Mouse (Mus musculus) spleen, adult 2 months (tissue): Measurements from ENCODE around the gene Dyrk1a. TPM values are rescaled to one million over a fixed set of nuclear protein-coding genes. Genes with fewer than 3 reads are reported as not detected.

Experiments used
- DNase-seq, 2 experiments: peaks; one replicate each; pipeline versions ENCODE4 v3.0.0 to v3.0.0-alpha.2; 2012 to 2021; ENCODE audit warnings: low spot score in 2 of 2, low read depth in 1 of 2
- H3K27ac ChIP-seq: fragments of 200-500 bp; 2 replicates; pipeline ENCODE4 v1.5.1; 2012; ENCODE audit warnings: low read length, inconsistent platforms; ENCODE audit not compliant: insufficient read depth
- H3K27me3 ChIP-seq: fragments of 200-500 bp; 2 replicates; pipeline ENCODE4 v1.6.1; 2012; ENCODE audit warnings: mild to moderate bottlenecking, moderate library complexity, low read length, inconsistent platforms; ENCODE audit not compliant: control insufficient read depth, insufficient read depth
- H3K36me3 ChIP-seq: fragments of 200-500 bp; 2 replicates; pipeline ENCODE4 v1.6.1; 2012; ENCODE audit warnings: mild to moderate bottlenecking, low read length, inconsistent platforms; ENCODE audit not compliant: control insufficient read depth, insufficient read depth
- H3K4me1 ChIP-seq: fragments of 200-500 bp; 2 replicates; pipeline ENCODE4 v1.6.1; 2011; ENCODE audit warnings: inconsistent platforms; ENCODE audit not compliant: control insufficient read depth, insufficient read depth, insufficient read length
- H3K4me3 ChIP-seq: fragments of 200-500 bp; 2 replicates; pipeline ENCODE4 v1.5.1; 2011; ENCODE audit warnings: mild to moderate bottlenecking, inconsistent platforms; ENCODE audit not compliant: insufficient read depth, insufficient read length; ENCODE audit errors: extremely low read depth
- CTCF ChIP-seq: fragments of 200-500 bp; IDR thresholded peaks from 2 replicates; pipeline ENCODE4 v1.5.1; 2011; ENCODE audit warnings: mild to moderate bottlenecking, inconsistent platforms; ENCODE audit not compliant: insufficient read depth, insufficient read length, insufficient replicate concordance; ENCODE audit errors: extremely low read depth
- POLR2A ChIP-seq: fragments of 200-500 bp; IDR thresholded peaks from 2 replicates; pipeline ENCODE4 v1.6.1; 2011; ENCODE audit warnings: low read depth, low read length, inconsistent platforms
- WGBS: fragments of 180-500 bp; shearing (Covaris S2); methylation state at CpG from one replicate; pipeline ENCODE4 v1.1.7; 2018; 5-methylcytosine and 5-hydroxymethylcytosine counted together
- polyA plus RNA-seq: library from polyadenylated mRNA; depleted of rRNA; stranded (reverse); fragments of >200 nt; gene quantifications from 2 replicates; pipeline ENCODE4 v1.2.3, GENCODE M21; 2012

Dyrk1a gene
- polyA plus RNA-seq, 1 experiment: 24.7 TPM

DNA sequence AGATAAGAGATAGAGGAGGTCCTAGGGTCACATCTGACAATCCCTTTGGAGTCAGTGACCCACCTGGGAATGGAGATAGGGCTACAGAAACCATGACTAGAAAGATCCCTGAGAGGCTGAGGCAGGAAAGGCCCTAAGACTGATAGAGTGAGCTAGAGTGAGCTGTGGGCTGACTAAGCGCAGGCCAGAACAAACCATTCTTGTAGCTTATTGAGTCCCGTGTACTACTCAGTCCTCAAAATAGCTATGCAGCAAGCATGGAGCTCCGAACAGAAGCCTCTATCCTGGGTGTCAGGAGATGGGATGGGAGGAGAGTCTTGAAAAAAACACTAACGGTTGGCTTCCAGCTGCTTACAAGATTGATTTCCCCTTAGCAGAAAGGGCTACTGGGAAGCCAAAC, 38.5 kb upstream of the Dyrk1a start:
- peaks cover 8% of the 10 kb centered on the region for H3K4me1 ChIP-seq
- H3K27ac ChIP-seq: no peak overlapping the region
- no peaks in the 10 kb centered on the region for H3K27me3 ChIP-seq
- TF ChIP-seq CTCF (no peak), POLR2A (no peak)
- no peaks in the 10 kb centered on the region for H3K36me3 ChIP-seq
- WGBS: 85% methylated on average over 4 of the region's 4 CpGs
- DNase-seq: no peak
- H3K4me3 ChIP-seq: no peak overlapping the region

DNA sequence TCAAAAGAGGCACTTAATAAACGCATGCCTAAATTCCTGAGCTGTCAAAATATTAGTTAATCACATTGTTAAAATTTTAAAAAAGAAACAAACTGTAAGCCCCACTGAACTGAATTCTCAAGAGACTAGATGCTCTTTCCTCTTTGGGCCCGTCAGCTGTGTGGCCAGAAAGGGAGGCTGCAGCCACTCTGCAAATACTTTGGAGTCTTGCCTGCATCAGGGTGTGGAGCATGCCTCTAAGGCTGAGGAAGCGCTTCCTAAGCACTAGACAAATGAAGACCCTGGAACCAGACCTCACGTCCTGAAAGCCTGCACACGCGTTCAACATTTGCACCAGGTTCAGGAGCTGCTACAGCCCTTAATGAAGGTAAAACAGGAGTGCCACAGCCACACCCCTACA, 36.1 kb upstream of the Dyrk1a start:
- WGBS: 56% methylated on average over 6 of the region's 6 CpGs

DNA sequence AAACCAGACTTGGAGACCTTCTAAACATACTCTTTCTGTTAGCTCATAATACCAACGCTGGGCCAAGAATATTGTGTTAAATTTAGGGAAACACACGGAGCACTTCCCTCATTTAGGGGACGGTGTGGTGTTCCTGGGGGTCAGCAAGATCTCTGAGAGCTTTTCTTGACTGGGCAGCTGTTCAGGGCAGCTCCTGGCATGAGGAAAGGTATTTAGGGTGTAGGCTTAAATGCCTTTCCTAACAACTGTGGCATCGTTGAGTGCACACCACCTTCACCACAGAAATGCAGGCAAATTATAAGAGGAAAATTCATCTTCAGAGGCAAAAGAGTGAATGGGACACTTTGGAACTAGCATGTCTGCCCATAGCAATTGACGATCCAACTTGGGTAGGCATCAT, 34.1 kb upstream of the Dyrk1a start:
- peaks cover 9% of the 10 kb centered on the region; the same call in 1 of the 2 replicates for H3K4me1 ChIP-seq

More for the DNA sequence above, 36.1 kb upstream of the Dyrk1a start:
- H3K27me3 ChIP-seq: no peaks in the 10 kb centered on the region
- H3K4me1 ChIP-seq: peaks cover 9% of the 10 kb centered on the region; the same call in 1 of the 2 replicates
- H3K4me3 ChIP-seq: no peak overlapping the region
- H3K36me3 ChIP-seq: no peaks in the 10 kb centered on the region
- no peak for TF ChIP-seq CTCF
- TF ChIP-seq POLR2A: no peak
- H3K27ac ChIP-seq: no peak overlapping the region
- no peak for DNase-seq

DNA sequence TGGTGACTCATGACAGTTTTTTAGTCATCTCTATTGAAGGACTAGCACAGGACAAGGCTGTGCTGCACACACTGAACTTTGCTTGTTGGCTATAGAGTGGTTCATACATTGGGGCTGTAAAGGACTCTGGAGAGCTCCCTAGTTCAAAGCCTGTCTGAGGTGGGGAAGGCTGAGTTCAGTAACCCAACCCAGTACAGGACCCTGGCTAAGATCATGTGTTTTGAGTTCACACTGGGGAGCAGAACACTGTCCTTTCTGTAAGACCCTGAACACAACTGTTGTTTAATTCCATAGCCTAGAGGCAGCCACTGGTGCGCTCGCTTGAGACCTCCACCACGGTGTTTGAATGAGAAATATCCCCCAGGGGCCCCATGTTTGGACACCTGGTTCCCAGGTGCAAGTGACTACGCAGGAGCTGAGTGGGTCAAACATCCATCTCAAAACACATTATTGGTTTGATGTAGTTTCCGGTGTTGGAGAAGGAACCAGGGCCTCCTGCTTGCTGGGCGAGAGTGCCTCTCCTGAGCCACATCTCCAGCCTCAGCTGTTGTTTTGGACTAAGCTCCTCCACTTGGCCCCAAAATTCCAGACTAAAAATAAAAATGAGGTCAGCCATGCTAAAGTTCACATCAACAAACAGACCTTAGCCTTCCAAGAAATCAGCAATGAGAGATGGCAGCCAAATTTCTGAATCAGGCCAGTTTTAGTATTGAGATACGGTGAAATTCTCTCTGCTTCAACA, 33.2 kb upstream of the Dyrk1a start:
- DNase-seq: no peak
- no peak overlapping the region for H3K4me3 ChIP-seq
- TF ChIP-seq CTCF: no peak
- TF ChIP-seq POLR2A: no peak
- no peaks in the 10 kb centered on the region for H3K27me3 ChIP-seq
- H3K4me1 ChIP-seq: peaks cover 9% of the 10 kb centered on the region; the same call in 1 of the 2 replicates
- no peaks in the 10 kb centered on the region for H3K36me3 ChIP-seq
- WGBS: 59% methylated on average over 7 of the region's 7 CpGs
- H3K27ac ChIP-seq: no peak overlapping the region

More for the DNA sequence above, 34.1 kb upstream of the Dyrk1a start:
- 85% methylated on average over 5 of the region's 5 CpGs for WGBS
- H3K27me3 ChIP-seq: no peaks in the 10 kb centered on the region
- TF ChIP-seq POLR2A: no peak
- no peak for TF ChIP-seq CTCF
- H3K27ac ChIP-seq: no peak overlapping the region
- H3K36me3 ChIP-seq: no peaks in the 10 kb centered on the region
- no peak for DNase-seq
- no peak overlapping the region for H3K4me3 ChIP-seq

DNA sequence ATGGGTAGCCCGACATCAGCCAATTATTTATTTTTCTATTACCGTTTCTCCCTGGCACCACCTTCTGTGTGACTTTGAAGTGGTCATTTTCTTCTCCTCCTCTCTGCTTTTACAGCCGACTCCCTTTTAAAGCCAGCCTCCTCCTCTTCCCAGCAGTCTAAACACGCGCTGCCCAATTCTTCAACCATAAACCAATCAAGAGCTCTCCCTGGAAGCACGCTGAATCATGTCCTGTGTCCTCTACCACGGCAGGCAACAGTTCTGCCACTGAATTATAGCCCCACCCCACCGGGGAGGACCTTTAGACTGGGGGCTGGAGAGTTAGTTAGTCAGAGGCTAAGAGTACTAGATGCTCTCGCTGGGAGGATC, 32.7 kb upstream of the Dyrk1a start:
- DNase-seq: no peak
- no peak overlapping the region for H3K4me3 ChIP-seq
- TF ChIP-seq POLR2A: no peak
- no peak for TF ChIP-seq CTCF
- no peak overlapping the region for H3K27ac ChIP-seq
- H3K27me3 ChIP-seq: no peaks in the 10 kb centered on the region
- 41% methylated on average over 9 of the region's 9 CpGs for WGBS
- H3K4me1 ChIP-seq: peaks cover 9% of the 10 kb centered on the region; the same call in 1 of the 2 replicates
- H3K36me3 ChIP-seq: no peaks in the 10 kb centered on the region

DNA sequence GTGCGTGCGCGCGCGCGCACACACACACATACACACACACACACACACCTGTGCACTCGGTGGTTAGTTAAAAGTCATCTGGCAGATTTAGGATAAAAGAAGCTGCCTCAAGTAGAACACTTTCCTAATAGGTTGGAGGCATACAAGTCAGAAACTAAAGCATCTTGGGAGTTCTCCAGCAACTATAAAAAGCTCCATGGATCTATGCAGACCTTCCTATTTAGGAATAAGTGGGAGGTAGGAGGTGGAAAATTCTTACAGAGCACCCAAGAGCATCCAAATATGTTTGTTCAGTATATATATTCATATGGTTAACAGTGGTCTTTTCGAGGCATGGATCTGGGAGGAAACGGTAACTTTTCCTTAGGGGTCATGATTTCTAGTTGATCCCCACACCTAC, 29.7 kb upstream of the Dyrk1a start:
- no peak for DNase-seq
- H3K4me1 ChIP-seq: peaks cover 5% of the 10 kb centered on the region; the same call in 1 of the 2 replicates
- no peaks in the 10 kb centered on the region for H3K27me3 ChIP-seq
- TF ChIP-seq CTCF: no peak
- WGBS: 92% methylated on average over 9 of the region's 9 CpGs
- H3K27ac ChIP-seq: no peak overlapping the region
- no peak overlapping the region for H3K4me3 ChIP-seq
- H3K36me3 ChIP-seq: no peaks in the 10 kb centered on the region

DNA sequence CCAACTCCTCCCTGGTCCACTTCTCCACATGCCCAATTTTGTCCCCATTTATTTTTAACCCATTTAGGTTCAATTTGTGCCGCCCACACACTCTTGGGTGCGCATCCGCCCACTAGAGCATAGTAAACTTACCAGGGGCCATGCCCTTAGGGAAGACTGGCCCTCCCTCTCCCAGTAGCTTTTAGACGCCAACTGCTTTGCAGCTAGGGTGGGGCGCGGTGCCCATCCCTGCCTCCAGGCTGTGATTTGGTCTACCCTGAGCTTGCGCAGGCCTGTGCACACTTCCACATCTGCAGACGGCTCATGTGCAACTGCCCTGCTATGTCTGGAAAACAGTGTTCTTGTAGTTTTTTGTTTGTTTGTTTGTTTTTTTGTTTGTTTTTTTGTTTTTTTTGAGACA, 26.9 kb upstream of the Dyrk1a start:
- no peak for DNase-seq
- H3K27me3 ChIP-seq: no peaks in the 10 kb centered on the region
- H3K36me3 ChIP-seq: no peaks in the 10 kb centered on the region
- no peak overlapping the region for H3K27ac ChIP-seq
- H3K4me1 ChIP-seq: no peaks in the 10 kb centered on the region
- no peak overlapping the region for H3K4me3 ChIP-seq
- TF ChIP-seq POLR2A: no peak
- TF ChIP-seq CTCF: no peak
- WGBS: 90% methylated on average over 8 of the region's 8 CpGs
